Mouse (Mus musculus) liver, embryonic 15.5 days (tissue): ENCODE results near the gene Tgfb1. TPM values are rescaled to one million over a fixed set of nuclear protein-coding genes. Genes with fewer than 3 reads are reported as not detected.
"Not testable (repeated sequence)": the region's sequence is repeated elsewhere in the genome, so short reads cannot be mapped to it uniquely, and the experiment has no call there.

ENCODE experiments used
- ATAC-seq: fragments of 200-750 bp; cut with Nextera tagmentation; 2 replicates; pipeline ENCODE4 v1.8.0; 2017; ENCODE audit warnings: moderate number of reproducible peaks, mild to moderate bottlenecking, moderate library complexity; ENCODE audit not compliant: insufficient read depth
- H3K27ac ChIP-seq: fragments of 300-500 bp; sonication (generic); replicated peaks from 2 replicates; pipeline ENCODE4 v1.5.1; 2015; ENCODE audit warnings: mild to moderate bottlenecking, inconsistent platforms
- H3K27me3 ChIP-seq: fragments of 300-500 bp; sonication (generic); 2 replicates; pipeline ENCODE4 v1.6.1; 2015; ENCODE audit warnings: mild to moderate bottlenecking, inconsistent platforms
- H3K36me3 ChIP-seq: fragments of 300-500 bp; sonication (generic); replicated peaks from 2 replicates; pipeline ENCODE4 v1.6.1; 2015; ENCODE audit warnings: moderate library complexity, mild to moderate bottlenecking, inconsistent platforms
- H3K4me1 ChIP-seq: fragments of 300-500 bp; sonication (generic); replicated peaks from 2 replicates; pipeline ENCODE4 v1.6.1; 2015; ENCODE audit warnings: inconsistent platforms
- H3K4me2 ChIP-seq: fragments of 300-500 bp; sonication (generic); 2 replicates; pipeline ENCODE4 v1.6.1; 2015; ENCODE audit warnings: moderate library complexity, mild to moderate bottlenecking, inconsistent platforms
- H3K4me3 ChIP-seq: fragments of 300-500 bp; sonication (generic); replicated peaks from 2 replicates; pipeline ENCODE4 v1.5.1; 2015; ENCODE audit warnings: mild to moderate bottlenecking, inconsistent platforms
- H3K9ac ChIP-seq: fragments of 300-500 bp; sonication (generic); 2 replicates; pipeline ENCODE4 v1.6.1; 2015; ENCODE audit warnings: moderate library complexity, mild to moderate bottlenecking, inconsistent platforms
- H3K9me3 ChIP-seq: fragments of 300-500 bp; sonication (generic); replicated peaks from 2 replicates; pipeline ENCODE4 v1.6.1; 2016; ENCODE audit warnings: inconsistent platforms
- WGBS: fragments of 180-500 bp; shearing (Covaris S2); methylation state at CpG from one replicate; pipeline ENCODE4 v1.1.7; 2015; ENCODE audit warnings: mixed read lengths; ENCODE audit not compliant: insufficient replicate concordance; 5-methylcytosine and 5-hydroxymethylcytosine counted together
- polyA plus RNA-seq: library from polyadenylated mRNA; unstranded; fragments of >200 nt; fragmentation: Nextera tagmentation; extraction: Ambion mirVana; gene quantifications from 2 replicates; pipeline ENCODE4 v1.2.1, GENCODE M21; 2015

Tgfb1 gene
- polyA plus RNA-seq, 1 experiment from 2014 or later: 5.0 TPM

DNA sequence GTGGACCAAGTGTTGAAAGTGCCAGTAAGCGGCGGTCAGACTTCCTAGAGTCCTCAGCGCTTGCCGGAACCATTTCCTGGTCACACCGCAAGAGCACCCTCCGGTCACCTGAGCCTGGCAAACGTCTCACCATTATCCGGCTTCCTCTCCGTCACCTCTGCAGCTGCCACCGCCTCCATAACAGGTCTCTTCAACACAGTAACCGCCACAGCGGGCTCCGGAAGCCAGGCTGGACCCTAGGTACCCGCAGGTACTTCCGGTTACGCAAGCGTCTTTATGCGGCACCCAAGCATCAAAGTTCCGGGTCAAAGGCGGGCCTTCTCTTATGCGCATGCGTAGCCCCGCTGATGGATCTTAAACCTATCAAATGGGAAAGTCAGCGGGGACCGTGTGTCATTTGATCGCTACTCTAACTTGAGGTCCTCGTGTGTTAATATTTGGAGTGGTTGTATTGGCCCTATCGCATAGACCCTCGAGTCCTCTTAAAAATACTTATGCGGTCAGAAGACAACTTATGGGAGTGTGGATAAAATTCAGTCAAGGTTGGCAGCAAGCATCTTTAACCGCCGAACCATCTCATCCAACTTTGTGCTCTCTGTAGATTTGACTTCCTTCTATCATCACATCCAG is 32.1 kb downstream of the Tgfb1 start, which contains the start of gene Ccdc97:
Ccdc97 (minus strand) TSS at position 301 of the 630 bp plus-strand sequence.
- Histone ChIP-seq H3K4me2 (peak within 1 kb of the TSS; percentile 80), H3K9me3 (no peaks in the 10 kb centered on the region), H3K27me3 (no peaks in the 10 kb centered on the region), H3K36me3 (peaks cover 75% of the 10 kb centered on the region), H3K27ac (peak within 1 kb of the TSS; percentile 84), H3K9ac (peak within 1 kb of the TSS; percentile 77), H3K4me1 (peaks cover 53% of the 10 kb centered on the region), H3K4me3 (peak within 1 kb of the TSS; percentile 76)
- WGBS: 2% methylated on average over 32 of the region's 32 CpGs
- peak; percentile 78 for ATAC-seq

DNA sequence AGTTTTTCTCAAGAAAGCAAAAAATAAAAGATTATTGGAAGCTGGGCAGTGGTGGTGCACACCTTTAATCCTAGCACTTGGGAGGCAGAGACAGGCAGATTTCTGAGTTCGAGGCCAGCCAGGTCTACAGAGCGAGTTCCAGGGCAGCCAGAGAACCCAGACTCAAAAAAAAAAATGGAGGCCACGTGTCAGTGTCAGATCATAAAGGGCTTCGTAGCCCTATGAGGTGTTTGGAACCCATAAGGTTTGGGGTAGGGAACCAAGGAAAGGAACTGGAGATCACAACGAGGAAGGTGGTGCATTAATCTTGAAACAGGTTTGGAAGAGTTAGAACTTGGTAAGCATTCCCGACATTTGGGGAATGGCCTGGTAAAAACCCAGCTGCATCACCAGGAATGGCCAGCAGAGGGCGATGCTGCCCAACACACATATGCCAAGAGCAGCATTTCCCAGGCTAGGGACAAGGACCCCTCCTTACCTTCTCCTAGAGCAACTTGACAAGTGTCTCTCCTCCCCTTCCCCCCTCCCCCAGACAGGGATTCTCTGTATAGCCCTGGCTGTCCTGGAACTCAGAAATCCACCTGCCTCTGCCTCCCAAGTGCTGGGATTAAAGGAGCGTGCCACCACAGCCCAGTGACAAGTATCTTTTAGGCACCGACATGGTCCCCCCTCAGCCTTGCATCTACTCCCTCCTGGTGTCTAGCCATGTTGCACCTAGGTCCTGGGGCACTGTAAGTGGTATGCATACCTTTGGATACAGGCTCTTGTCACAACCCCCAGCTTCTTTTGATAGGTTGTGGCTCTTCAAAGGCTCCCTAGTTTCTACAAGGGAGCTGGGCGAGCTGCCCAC is 33.2 kb downstream of the Tgfb1 start:
- no peak overlapping the region; the same call in 1 of the 2 replicates for H3K9ac ChIP-seq
- H3K4me1 ChIP-seq: peaks cover 53% of the 10 kb centered on the region
- H3K27ac ChIP-seq: peak overlapping the region; percentile 84
- peak overlapping the region; percentile 76 for H3K4me3 ChIP-seq
- peak overlapping the region; percentile 80 for H3K4me2 ChIP-seq
- 0 out of 2 replicates have a peak, but pooled peaks have one; percentile 3 for ATAC-seq
- no peaks in the 10 kb centered on the region for H3K27me3 ChIP-seq
- H3K9me3 ChIP-seq: no peaks in the 10 kb centered on the region
- 48% methylated on average over 10 of the region's 10 CpGs for WGBS
- peaks cover 75% of the 10 kb centered on the region for H3K36me3 ChIP-seq

GRCm38 (mm10) chr7:25720760-25721159 is 34.0 kb downstream of the Tgfb1 start:
- ATAC-seq: no peak
- H3K36me3 ChIP-seq: peaks cover 75% of the 10 kb centered on the region
- H3K4me1 ChIP-seq: peaks cover 53% of the 10 kb centered on the region
- H3K9ac ChIP-seq: no peak overlapping the region
- WGBS: 83% methylated on average over 5 of the region's 5 CpGs
- no peaks in the 10 kb centered on the region for H3K9me3 ChIP-seq
- no peak overlapping the region for H3K4me2 ChIP-seq
- no peak overlapping the region for H3K4me3 ChIP-seq
- H3K27ac ChIP-seq: 0 out of 2 replicates have a peak overlapping the region, but pooled peaks have one; percentile 9
- no peaks in the 10 kb centered on the region for H3K27me3 ChIP-seq

DNA sequence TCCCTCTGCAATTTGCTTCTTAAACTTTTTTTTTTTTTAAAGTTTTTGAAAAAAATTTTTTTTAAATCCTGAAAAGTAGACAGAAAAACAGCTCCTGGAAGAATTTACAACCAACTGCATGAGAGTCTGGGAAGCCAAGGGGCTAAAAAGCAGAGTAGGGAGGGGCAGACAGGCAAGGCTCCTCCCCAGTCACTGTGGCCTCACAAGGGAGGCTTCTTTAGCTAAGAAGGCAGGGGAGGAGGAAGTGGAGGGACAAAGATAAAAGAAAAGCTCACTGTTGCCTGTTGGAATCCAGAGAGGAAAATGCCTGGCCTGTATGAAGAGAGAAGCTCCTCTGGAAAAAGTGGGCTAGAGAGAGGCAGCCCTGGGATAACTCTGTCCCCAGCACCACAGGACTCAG is 35.0 kb downstream of the Tgfb1 start:
- not testable (repeated sequence) for H3K9me3 ChIP-seq, H3K27me3 ChIP-seq, H3K4me3 ChIP-seq, ATAC-seq
- Histone ChIP-seq H3K27ac (peak overlapping the region; percentile 69), H3K4me1 (peaks cover 52% of the 10 kb centered on the region), H3K9ac (0 out of 2 replicates have a peak overlapping the region, but pooled peaks have one; percentile 21), H3K4me2 (peak overlapping the region; percentile 23; the same call in 1 of the 2 replicates), H3K36me3 (peaks cover 75% of the 10 kb centered on the region)

- Histone ChIP-seq H3K9me3 (no peaks in the 10 kb centered on the region), H3K27ac (no peak overlapping the region), H3K9ac (no peak overlapping the region), H3K36me3 (peaks cover 98% of the 10 kb centered on the region), H3K27me3 (no peaks in the 10 kb centered on the region), H3K4me1 (peaks cover 17% of the 10 kb centered on the region), H3K4me3 (no peak overlapping the region), H3K4me2 (no peak overlapping the region)
- no peak for ATAC-seq
- 68% methylated on average over 19 of the region's 19 CpGs for WGBS
Observed at GRCm38 (mm10) chr7:25725886-25726285, 39.1 kb downstream of the Tgfb1 start.

- no peaks in the 10 kb centered on the region for H3K9me3 ChIP-seq
- H3K9ac ChIP-seq: no peak overlapping the region
- no peak overlapping the region for H3K4me3 ChIP-seq
- WGBS: 90% methylated on average over 5 of the region's 5 CpGs
- no peak for ATAC-seq
- H3K4me1 ChIP-seq: peaks cover 6% of the 10 kb centered on the region; the same call in 1 of the 2 replicates
- H3K27ac ChIP-seq: no peak overlapping the region
- H3K36me3 ChIP-seq: peaks cover 99% of the 10 kb centered on the region
- H3K27me3 ChIP-seq: no peaks in the 10 kb centered on the region
- no peak overlapping the region for H3K4me2 ChIP-seq
Observed at GRCm38 (mm10) chr7:25727800-25728199, 41.0 kb downstream of the Tgfb1 start.

DNA sequence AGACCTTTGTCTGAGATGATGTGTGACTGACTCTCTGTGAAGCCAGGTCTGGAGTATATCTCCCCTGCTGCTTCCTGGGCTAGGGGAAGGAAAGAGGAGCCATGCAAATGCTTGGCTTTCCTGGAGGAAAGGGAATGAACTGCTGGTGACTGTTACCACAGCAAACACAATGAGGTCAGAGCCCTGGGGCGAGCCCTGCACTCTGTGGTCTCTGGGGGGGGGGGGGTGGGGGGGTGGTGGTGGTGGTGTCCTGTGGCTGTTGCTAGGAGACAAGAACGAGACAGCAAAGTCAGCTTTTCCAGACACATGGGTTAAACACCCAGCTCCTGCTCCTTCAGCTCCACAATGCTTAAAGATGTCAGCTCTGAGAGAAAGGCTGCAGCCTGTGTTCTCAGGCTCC is 42.6 kb downstream of the Tgfb1 start:
- no peak for ATAC-seq
- H3K9me3 ChIP-seq: no peaks in the 10 kb centered on the region
- H3K9ac ChIP-seq: no peak overlapping the region
- H3K4me2 ChIP-seq: no peak overlapping the region
- H3K4me1 ChIP-seq: peaks cover 3% of the 10 kb centered on the region
- no peak overlapping the region for H3K27ac ChIP-seq
- no peak overlapping the region for H3K4me3 ChIP-seq
- no peaks in the 10 kb centered on the region for H3K27me3 ChIP-seq
- peaks cover 99% of the 10 kb centered on the region for H3K36me3 ChIP-seq
- WGBS: 40% methylated on average over 2 of the region's 2 CpGs

GRCm38 (mm10) chr7:25729862-25730261 is 43.1 kb downstream of the Tgfb1 start:
- Histone ChIP-seq H3K9ac (no peak overlapping the region), H3K4me3 (no peak overlapping the region), H3K36me3 (peaks cover 99% of the 10 kb centered on the region), H3K27me3 (no peaks in the 10 kb centered on the region), H3K27ac (no peak overlapping the region), H3K4me2 (no peak overlapping the region), H3K4me1 (peaks cover 8% of the 10 kb centered on the region), H3K9me3 (no peaks in the 10 kb centered on the region)
- no peak for ATAC-seq
- 86% methylated on average over 2 of the region's 2 CpGs for WGBS

GRCm38 (mm10) chr7:25731294-25732055 is 44.7 kb downstream of the Tgfb1 start:
- WGBS: 60% methylated on average over 8 of the region's 8 CpGs
- Histone ChIP-seq H3K9me3 (no peaks in the 10 kb centered on the region), H3K9ac (no peak overlapping the region), H3K4me3 (no peak overlapping the region), H3K36me3 (peaks cover 99% of the 10 kb centered on the region), H3K4me1 (peaks cover 19% of the 10 kb centered on the region), H3K27ac (no peak overlapping the region), H3K27me3 (no peaks in the 10 kb centered on the region), H3K4me2 (no peak overlapping the region)
- ATAC-seq: no peak

DNA sequence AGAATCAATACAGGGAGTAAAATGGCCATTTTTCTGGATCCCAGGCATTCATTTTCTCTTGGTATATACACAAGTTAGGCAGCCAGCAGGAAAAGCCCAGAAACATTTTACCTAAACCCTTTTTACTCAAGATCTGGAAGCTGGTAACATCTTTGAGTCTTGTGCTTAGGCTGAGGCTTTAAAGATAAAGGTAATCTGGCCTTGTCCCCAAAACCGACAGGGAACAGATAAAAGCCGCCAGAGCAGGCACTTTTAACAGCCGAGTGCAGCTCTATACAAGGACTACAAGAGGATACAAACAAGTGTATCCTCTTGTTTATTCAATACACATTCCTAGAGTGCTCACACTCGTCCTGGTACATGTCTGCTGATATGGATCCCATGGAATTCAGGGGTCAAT is 48.2 kb downstream of the Tgfb1 start:
- Histone ChIP-seq H3K4me1 (peaks cover 31% of the 10 kb centered on the region), H3K4me3 (no peak overlapping the region), H3K27ac (no peak overlapping the region), H3K4me2 (no peak overlapping the region), H3K36me3 (peaks cover 99% of the 10 kb centered on the region), H3K9ac (no peak overlapping the region), H3K27me3 (no peaks in the 10 kb centered on the region), H3K9me3 (no peaks in the 10 kb centered on the region)
- no peak for ATAC-seq
- 14% methylated on average over 4 of the region's 4 CpGs for WGBS

- no peak overlapping the region for H3K9ac ChIP-seq
- H3K4me1 ChIP-seq: peaks cover 34% of the 10 kb centered on the region
Observed at GRCm38 (mm10) chr7:25736920-25737319, 50.1 kb downstream of the Tgfb1 start.

More at GRCm38 (mm10) chr7:25736920-25737319, 50.1 kb downstream of the Tgfb1 start:
- Histone ChIP-seq H3K27ac (no peak overlapping the region), H3K4me3 (no peak overlapping the region), H3K4me2 (no peak overlapping the region), H3K27me3 (no peaks in the 10 kb centered on the region), H3K36me3 (peaks cover 99% of the 10 kb centered on the region), H3K9me3 (no peaks in the 10 kb centered on the region)
- no peak for ATAC-seq
- 86% methylated on average over 2 of the region's 2 CpGs for WGBS
